Mouse (Mus musculus) cerebellum, postnatal 14 days (tissue): ENCODE data around the gene Celf3.

Experiments used
- DNase-seq, 2 experiments: peaks; one replicate each; pipeline ENCODE4 v3.0.0; 2021; ENCODE audit warnings: mixed read lengths in 2 of 2

Gene Celf3

GRCm38 (mm10) chr3:94477981-94478422 is at the start of gene Celf3:
Celf3 (plus strand) TSS chr3:94478295.
- peak; percentile 88 to 89 for DNase-seq

GRCm38 (mm10) chr3:94430980-94431379 is 47.1 kb upstream of the Celf3 start:
- no peak for DNase-seq

- no peak for DNase-seq
These were observed 43.8 kb upstream of the Celf3 start for GRCm38 (mm10) chr3:94434305-94434704.

GRCm38 (mm10) chr3:94436420-94436819 is 41.7 kb upstream of the Celf3 start:
- DNase-seq = no peak

GRCm38 (mm10) chr3:94441182-94441581 is 36.9 kb upstream of the Celf3 start:
- DNase-seq = peak; percentile 43 to 44

GRCm38 (mm10) chr3:94442951-94443596 is 35.0 kb upstream of the Celf3 start, which contains the start of gene Mrpl9:
Mrpl9 (plus strand) TSS chr3:94443318.
- peak; percentile 98 for DNase-seq

- no peak for DNase-seq
These were observed 34.5 kb upstream of the Celf3 start, which contains the start of gene Oaz3 for GRCm38 (mm10) chr3:94443597-94443964. Oaz3 (minus strand) TSS chr3:94443915.

- DNase-seq = no peak
These were observed 28.7 kb upstream of the Celf3 start for GRCm38 (mm10) chr3:94449377-94449776.

GRCm38 (mm10) chr3:94456529-94457000 is 21.5 kb upstream of the Celf3 start:
- DNase-seq = peak; percentile 91

- no peak for DNase-seq
These were observed 21.0 kb upstream of the Celf3 start for GRCm38 (mm10) chr3:94457055-94457454.

GRCm38 (mm10) chr3:94459834-94460233 is 18.3 kb upstream of the Celf3 start:
- no peak for DNase-seq

GRCm38 (mm10) chr3:94463926-94464578 is 14.0 kb upstream of the Celf3 start:
- no peak for DNase-seq

GRCm38 (mm10) chr3:94465632-94466430 is 12.3 kb upstream of the Celf3 start:
- no peak for DNase-seq

GRCm38 (mm10) chr3:94468931-94469330 is 9.2 kb upstream of the Celf3 start:
- no peak for DNase-seq

GRCm38 (mm10) chr3:94472447-94473114 is 5.5 kb upstream of the Celf3 start:
- peak in 1 of 2 experiments; percentile 38 for DNase-seq

- no peak for DNase-seq
These were observed 5.0 kb upstream of the Celf3 start for GRCm38 (mm10) chr3:94473115-94473505.

- DNase-seq = peak; percentile 54 to 62
These were observed 4.4 kb upstream of the Celf3 start for GRCm38 (mm10) chr3:94473567-94474232.

GRCm38 (mm10) chr3:94476301-94477035 is 1.6 kb upstream of the Celf3 start:
- peak in 1 of 2 experiments; percentile 31 for DNase-seq

GRCm38 (mm10) chr3:94477444-94477843 is 651 bp upstream of the Celf3 start:
- DNase-seq = peak; percentile 40 to 56

- DNase-seq = peak; percentile 62 to 63
These were observed 585 bp downstream of the Celf3 start for GRCm38 (mm10) chr3:94478591-94479169.

- no peak for DNase-seq
These were observed 1.5 kb downstream of the Celf3 start for GRCm38 (mm10) chr3:94479564-94479963.
